Mouse (Mus musculus) E14TG2a.4 (cell line): ENCODE measurements around the gene Rubcn.

Experiments used
- CTCF ChIP-seq: conservative IDR thresholded peaks from 2 replicates; pipeline ENCODE4 v1.5.1; 2014; ENCODE audit warnings: low read length
- POU5F1 ChIP-seq: IDR thresholded peaks from 2 replicates; pipeline ENCODE4 v1.6.1; 2014; ENCODE audit warnings: low read length, borderline replicate concordance

DNA sequence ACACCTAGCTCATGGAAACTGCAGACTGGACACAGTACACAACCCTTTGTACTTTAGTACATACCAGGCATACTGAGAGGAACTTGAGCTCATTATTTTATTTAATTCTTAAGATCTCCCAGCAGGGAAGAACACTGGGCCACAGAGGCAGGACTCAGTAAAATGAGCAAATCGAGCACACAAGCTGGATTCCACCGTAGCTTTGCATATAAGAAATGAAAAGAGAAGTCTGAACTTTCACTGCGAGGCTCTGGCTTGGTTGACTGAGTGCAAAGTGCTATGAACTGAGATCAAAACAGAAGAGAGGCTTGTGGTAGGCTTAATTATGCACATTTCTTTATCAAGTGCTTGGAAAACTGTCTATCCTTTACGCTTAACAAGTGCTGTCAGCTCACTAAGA is 12.2 kb downstream of the Rubcn start:
- TF ChIP-seq CTCF (no peak), POU5F1 (no peak)
